ENCODE assay signal across 22 mouse cellular contexts in the genomic region with DNA sequence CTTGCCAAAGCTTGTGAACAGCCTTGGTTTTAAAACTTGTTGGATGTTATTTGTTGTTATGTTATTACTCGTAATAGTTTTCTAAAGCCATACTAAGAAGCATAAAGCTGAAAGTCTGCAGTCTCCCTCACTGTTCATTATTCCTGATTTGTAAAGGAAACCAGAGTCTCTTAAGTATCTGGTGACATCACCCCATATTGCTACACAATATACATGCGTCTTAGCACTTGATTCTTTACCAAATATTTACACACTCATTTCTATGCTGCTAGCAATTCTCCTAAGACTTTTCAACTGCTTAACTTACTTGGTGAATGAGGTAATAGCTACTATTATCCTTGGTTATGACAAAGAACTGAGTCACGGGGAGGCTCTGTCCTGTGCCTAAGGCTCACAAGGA.
"Had no signal": no experiment of that assay in that cellular context is flagged by ENCODE, and none has a peak within 500 bp of the region (broad histone marks: within the 10 kb centered on the region; RNA-seq: fewer than 3 reads in every experiment).

No protein-coding gene starts in this region.

- DNase-seq: kidney, adult 2 months; kidney, postnatal 10 days; kidney, postnatal 36 days; layer of hippocampus, adult 9-11 months; liver, postnatal 0 days; lung, postnatal 14 days; thymus, adult 2 months; thymus, postnatal 14 days had no signal

- ATAC-seq: intestine, postnatal 0 days; liver, postnatal 0 days; midbrain, embryonic 13.5 days; midbrain, embryonic 16.5 days had no signal

- H3K27ac ChIP-seq: layer of hippocampus, adult 2 months; left cerebral cortex, adult 2 months; limb, embryonic 15.5 days; liver, embryonic 14.5 days; lung, embryonic 15.5 days; midbrain, embryonic 13.5 days; neural tube, embryonic 13.5 days; stomach, embryonic 15.5 days had no signal

- H3K4me2 ChIP-seq: liver, embryonic 11.5 days; lung, embryonic 15.5 days; midbrain, embryonic 13.5 days; neural tube, embryonic 13.5 days; stomach, embryonic 15.5 days had no signal

- H3K9ac ChIP-seq: limb, embryonic 15.5 days; liver, embryonic 14.5 days; liver, postnatal 0 days; lung, embryonic 15.5 days; midbrain, embryonic 13.5 days; neural tube, embryonic 13.5 days; stomach, embryonic 15.5 days had no signal

- H3K4me1 ChIP-seq: stomach, embryonic 15.5 days had no signal

- H3K36me3 ChIP-seq: limb, embryonic 15.5 days; lung, embryonic 15.5 days; midbrain, embryonic 10.5 days; midbrain, embryonic 13.5 days; neural tube, embryonic 13.5 days; stomach, embryonic 15.5 days had no signal

- H3K27me3 ChIP-seq: limb, embryonic 15.5 days; lung, embryonic 15.5 days; midbrain, embryonic 13.5 days; neural tube, embryonic 13.5 days; stomach, embryonic 15.5 days had no signal

- H3K9me3 ChIP-seq: limb, embryonic 15.5 days; lung, embryonic 15.5 days; megakaryocyte, embryonic 14.5 days; midbrain, embryonic 10.5 days; midbrain, embryonic 13.5 days; neural tube, embryonic 13.5 days; stomach, embryonic 15.5 days had no signal

- H3K4me3 ChIP-seq: layer of hippocampus, adult 2 months; left cerebral cortex, adult 2 months; limb, embryonic 15.5 days; lung, embryonic 15.5 days; megakaryocyte, embryonic 14.5 days; midbrain, embryonic 10.5 days; midbrain, embryonic 13.5 days; myocyte; neural tube, embryonic 13.5 days; stomach, embryonic 15.5 days had no signal
